Mouse (Mus musculus) MN1 (cell line): ENCODE data around the gene Gnaz.

ENCODE experiments used
- DNase-seq: peaks from one replicate; pipeline ENCODE4 v3.0.0-alpha.2; 2016; ENCODE audit warnings: low spot score

Gene Gnaz

GRCm38 (mm10) chr10:74969266-74969665, 2.3 kb downstream of the Gnaz start:
- no peak for DNase-seq

GRCm38 (mm10) chr10:74973026-74973425, 6.0 kb downstream of the Gnaz start:
- no peak for DNase-seq

GRCm38 (mm10) chr10:74975626-74976025, 8.6 kb downstream of the Gnaz start:
- peak; percentile 55 for DNase-seq

GRCm38 (mm10) chr10:74976429-74976828, 9.5 kb downstream of the Gnaz start:
- DNase-seq: no peak

GRCm38 (mm10) chr10:74978056-74978455, 11.1 kb downstream of the Gnaz start:
- peak; percentile 46 for DNase-seq

- no peak for DNase-seq
Observed at GRCm38 (mm10) chr10:74981159-74981558, 14.2 kb downstream of the Gnaz start.

- no peak for DNase-seq
Observed at GRCm38 (mm10) chr10:74983176-74983575, 16.2 kb downstream of the Gnaz start.

GRCm38 (mm10) chr10:74987698-74988470, 20.9 kb downstream of the Gnaz start:
- DNase-seq: no peak

GRCm38 (mm10) chr10:74989814-74990213, 22.8 kb downstream of the Gnaz start:
- no peak for DNase-seq

GRCm38 (mm10) chr10:74990584-74991322, 23.8 kb downstream of the Gnaz start:
- DNase-seq: no peak

- no peak for DNase-seq
Observed at GRCm38 (mm10) chr10:74994863-74995262, 27.9 kb downstream of the Gnaz start.

- DNase-seq: no peak
Observed at GRCm38 (mm10) chr10:74995377-74995776, 28.4 kb downstream of the Gnaz start.

GRCm38 (mm10) chr10:75001391-75001790, 34.4 kb downstream of the Gnaz start:
- no peak for DNase-seq

GRCm38 (mm10) chr10:75004067-75004466, 37.1 kb downstream of the Gnaz start:
- DNase-seq: no peak

GRCm38 (mm10) chr10:75006889-75007662, 40.1 kb downstream of the Gnaz start:
- peak; percentile 25 for DNase-seq

- no peak for DNase-seq
Observed at GRCm38 (mm10) chr10:75010704-75011103, 43.7 kb downstream of the Gnaz start.

- DNase-seq: no peak
Observed at GRCm38 (mm10) chr10:75015465-75015864, 48.5 kb downstream of the Gnaz start.

- no peak for DNase-seq
Observed at GRCm38 (mm10) chr10:75016481-75016880, 49.5 kb downstream of the Gnaz start.

GRCm38 (mm10) chr10:75020271-75020670, 53.3 kb downstream of the Gnaz start:
- no peak for DNase-seq

GRCm38 (mm10) chr10:75021138-75021537, 54.2 kb downstream of the Gnaz start:
- DNase-seq: peak; percentile 82

- DNase-seq: peak; percentile 36
Observed at GRCm38 (mm10) chr10:75026491-75026890, 59.5 kb downstream of the Gnaz start.

GRCm38 (mm10) chr10:75028743-75029142, 61.8 kb downstream of the Gnaz start:
- DNase-seq: no peak

GRCm38 (mm10) chr10:75029677-75030076, 62.7 kb downstream of the Gnaz start:
- DNase-seq: no peak
